Mouse (Mus musculus): ENCODE measurements at regions not wholly inside any gene's neighbourhood (a gene's known extent, or its start where the extent isn't known, plus 50 kb on each side); places are given as distances from the start of the nearest gene placed in this dataset.

GRCm38 (mm10) chr8:33997676-33998075 is 113.9 kb downstream of the Gm10131 start:
- Histone ChIP-seq H3K4me1 (replicated peaks; ENCODE audit: low read depth, low read length) (peaks cover 26% of the 10 kb centered on the region), H3K4me3 (replicated peaks; ENCODE audit: low read length) (no peak overlapping the region), H3K36me3 (ENCODE audit: insufficient read depth, low read length) (no peaks in the 10 kb centered on the region), H3K9me3 (ENCODE audit: low read length) (no peaks in the 10 kb centered on the region), H3K27me3 (ENCODE audit: insufficient read depth, low read length) (no peaks in the 10 kb centered on the region)
- TF ChIP-seq NANOG (IDR thresholded peaks at IDR 0.05; ENCODE audit: borderline replicate concordance, low read length) (no peak), POU5F1 (IDR thresholded peaks at IDR 0.05; ENCODE audit: borderline replicate concordance, low read length) (no peak), CTCF (conservative IDR thresholded peaks at IDR 0.05; ENCODE audit: low read length) (no peak)

- H3K4me3 ChIP-seq (replicated peaks; ENCODE audit: low read length) = peak overlapping the region; percentile 58
- peaks cover 58% of the 10 kb centered on the region for H3K4me1 ChIP-seq (replicated peaks; ENCODE audit: low read depth, low read length)
Measured at GRCm38 (mm10) chr8:33992946-33993345, 118.6 kb downstream of the Gm10131 start.

GRCm38 (mm10) chr8:33991917-33992875 is 119.3 kb downstream of the Gm10131 start:
- TF ChIP-seq CTCF (conservative IDR thresholded peaks at IDR 0.05; ENCODE audit: low read length) (no peak), NANOG (IDR thresholded peaks at IDR 0.05; ENCODE audit: borderline replicate concordance, low read length) (no peak), POU5F1 (IDR thresholded peaks at IDR 0.05; ENCODE audit: borderline replicate concordance, low read length) (no peak)

More at GRCm38 (mm10) chr8:33992946-33993345, 118.6 kb downstream of the Gm10131 start:
- TF ChIP-seq NANOG (IDR thresholded peaks at IDR 0.05; ENCODE audit: borderline replicate concordance, low read length) (0 out of 2 replicates have a peak, but pooled peaks have one; percentile 36), POU5F1 (IDR thresholded peaks at IDR 0.05; ENCODE audit: borderline replicate concordance, low read length) (no peak), CTCF (conservative IDR thresholded peaks at IDR 0.05; ENCODE audit: low read length) (no peak)
- H3K36me3 ChIP-seq (ENCODE audit: insufficient read depth, low read length) = no peaks in the 10 kb centered on the region
- H3K27me3 ChIP-seq (ENCODE audit: insufficient read depth, low read length) = no peaks in the 10 kb centered on the region
- H3K9me3 ChIP-seq (ENCODE audit: low read length) = no peaks in the 10 kb centered on the region

DNA sequence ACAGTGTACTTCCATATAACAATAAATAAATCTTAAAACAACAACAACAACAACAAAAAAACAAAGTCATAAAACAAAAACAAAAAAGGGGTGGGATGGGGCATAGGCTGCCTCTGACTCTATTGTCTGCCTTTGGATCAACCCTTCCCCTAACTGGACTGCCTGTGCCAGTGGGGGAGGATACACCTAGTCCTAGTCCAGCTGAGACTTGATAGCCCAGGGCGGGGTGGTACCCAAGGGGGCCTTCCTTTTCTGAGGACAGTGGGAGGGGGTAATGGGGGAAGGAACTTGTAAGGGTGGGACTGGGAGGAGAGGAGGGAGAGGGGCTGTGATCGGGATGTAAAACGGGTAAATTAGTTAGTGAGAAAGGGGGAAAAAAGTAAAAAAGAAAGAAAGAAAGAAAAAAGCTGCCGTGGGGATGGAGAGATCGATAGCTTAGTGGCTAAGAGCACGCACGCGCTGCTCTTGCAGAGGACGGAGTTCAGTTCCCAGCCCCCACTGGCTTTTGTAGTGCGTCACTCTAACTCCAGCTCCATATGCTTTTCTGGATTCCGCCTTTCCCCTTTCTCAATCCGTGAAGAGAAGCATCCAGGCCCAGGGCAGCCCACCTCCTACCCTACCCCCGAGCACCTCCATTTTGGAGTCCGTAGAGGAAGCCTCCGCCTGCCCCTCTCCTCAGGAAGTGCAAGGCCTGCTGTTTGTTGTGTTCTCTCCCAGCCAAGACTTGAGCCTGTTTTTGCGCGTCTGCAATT is 120.2 kb downstream of the Gm10131 start:
- no peaks in the 10 kb centered on the region for H3K27me3 ChIP-seq (ENCODE audit: insufficient read depth, low read length)

More at GRCm38 (mm10) chr8:33991917-33992875, 119.3 kb downstream of the Gm10131 start:
- Histone ChIP-seq H3K36me3 (ENCODE audit: insufficient read depth, low read length) (no peaks in the 10 kb centered on the region), H3K4me3 (replicated peaks; ENCODE audit: low read length) (peak overlapping the region; percentile 58), H3K4me1 (replicated peaks; ENCODE audit: low read depth, low read length) (peaks cover 61% of the 10 kb centered on the region), H3K27me3 (ENCODE audit: insufficient read depth, low read length) (no peaks in the 10 kb centered on the region), H3K9me3 (ENCODE audit: low read length) (no peaks in the 10 kb centered on the region)

GRCm38 (mm10) chr8:33990039-33990438 is 121.5 kb downstream of the Gm10131 start:
- no peaks in the 10 kb centered on the region for H3K9me3 ChIP-seq (ENCODE audit: low read length)
- TF ChIP-seq NANOG (IDR thresholded peaks at IDR 0.05; ENCODE audit: borderline replicate concordance, low read length) (no peak), CTCF (conservative IDR thresholded peaks at IDR 0.05; ENCODE audit: low read length) (no peak), POU5F1 (IDR thresholded peaks at IDR 0.05; ENCODE audit: borderline replicate concordance, low read length) (no peak)
- H3K36me3 ChIP-seq (ENCODE audit: insufficient read depth, low read length) = no peaks in the 10 kb centered on the region
- peaks cover 78% of the 10 kb centered on the region for H3K4me1 ChIP-seq (replicated peaks; ENCODE audit: low read depth, low read length)
- H3K4me3 ChIP-seq (replicated peaks; ENCODE audit: low read length) = no peak overlapping the region
- no peaks in the 10 kb centered on the region for H3K27me3 ChIP-seq (ENCODE audit: insufficient read depth, low read length)

More for the DNA sequence above, 120.2 kb downstream of the Gm10131 start:
- Histone ChIP-seq H3K36me3 (ENCODE audit: insufficient read depth, low read length) (no peaks in the 10 kb centered on the region), H3K4me3 (replicated peaks; ENCODE audit: low read length) (peak overlapping the region; percentile 57), H3K4me1 (replicated peaks; ENCODE audit: low read depth, low read length) (peaks cover 68% of the 10 kb centered on the region), H3K9me3 (ENCODE audit: low read length) (no peaks in the 10 kb centered on the region)
- TF ChIP-seq NANOG (IDR thresholded peaks at IDR 0.05; ENCODE audit: borderline replicate concordance, low read length) = no peak
- no peak for TF ChIP-seq CTCF (conservative IDR thresholded peaks at IDR 0.05; ENCODE audit: low read length)
- TF ChIP-seq POU5F1 (IDR thresholded peaks at IDR 0.05; ENCODE audit: borderline replicate concordance, low read length) = no peak

GRCm38 (mm10) chr8:33987755-33988104 is 123.8 kb downstream of the Gm10131 start:
- H3K4me1 ChIP-seq (replicated peaks; ENCODE audit: low read depth, low read length) = peaks cover 61% of the 10 kb centered on the region
- no peak for TF ChIP-seq CTCF (conservative IDR thresholded peaks at IDR 0.05; ENCODE audit: low read length)
- H3K36me3 ChIP-seq (ENCODE audit: insufficient read depth, low read length) = no peaks in the 10 kb centered on the region
- H3K4me3 ChIP-seq (replicated peaks; ENCODE audit: low read length) = peak overlapping the region; percentile 41; the same call in 1 of the 2 replicates
- H3K27me3 ChIP-seq (ENCODE audit: insufficient read depth, low read length) = no peaks in the 10 kb centered on the region
- H3K9me3 ChIP-seq (ENCODE audit: low read length) = no peaks in the 10 kb centered on the region

- no peaks in the 10 kb centered on the region for H3K27me3 ChIP-seq (ENCODE audit: insufficient read depth, low read length)
- peaks cover 61% of the 10 kb centered on the region for H3K4me1 ChIP-seq (replicated peaks; ENCODE audit: low read depth, low read length)
- no peaks in the 10 kb centered on the region for H3K9me3 ChIP-seq (ENCODE audit: low read length)
- H3K36me3 ChIP-seq (ENCODE audit: insufficient read depth, low read length) = no peaks in the 10 kb centered on the region
- H3K4me3 ChIP-seq (replicated peaks; ENCODE audit: low read length) = peak overlapping the region; percentile 41; the same call in 1 of the 2 replicates
- TF ChIP-seq POU5F1 (IDR thresholded peaks at IDR 0.05; ENCODE audit: borderline replicate concordance, low read length) (no peak), CTCF (conservative IDR thresholded peaks at IDR 0.05; ENCODE audit: low read length) (no peak), NANOG (IDR thresholded peaks at IDR 0.05; ENCODE audit: borderline replicate concordance, low read length) (no peak)
Measured at GRCm38 (mm10) chr8:33987091-33987754, 124.3 kb downstream of the Gm10131 start.

DNA sequence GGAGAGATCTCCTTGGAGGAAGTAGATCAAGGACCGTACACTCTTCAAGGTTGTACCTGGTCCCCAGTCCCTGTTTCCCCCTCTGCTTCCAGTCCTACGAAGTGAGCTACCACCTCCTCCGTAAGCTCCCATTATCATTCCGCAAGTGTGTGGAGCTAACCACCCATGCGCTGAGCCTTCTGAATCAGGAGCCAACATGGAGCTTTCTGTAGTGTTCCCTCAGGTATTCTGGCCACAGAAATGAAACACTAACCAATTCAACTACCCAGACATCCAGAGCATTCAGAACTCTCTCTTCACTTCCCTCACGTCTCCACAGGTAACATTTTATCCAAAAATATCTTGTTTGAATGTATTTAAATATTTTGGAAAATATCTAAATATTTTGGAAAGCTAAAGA is 124.9 kb downstream of the Gm10131 start:
- TF ChIP-seq CTCF (conservative IDR thresholded peaks at IDR 0.05; ENCODE audit: low read length) (no peak), POU5F1 (IDR thresholded peaks at IDR 0.05; ENCODE audit: borderline replicate concordance, low read length) (no peak)
- Histone ChIP-seq H3K9me3 (ENCODE audit: low read length) (no peaks in the 10 kb centered on the region), H3K4me3 (replicated peaks; ENCODE audit: low read length) (no peak overlapping the region), H3K27me3 (ENCODE audit: insufficient read depth, low read length) (no peaks in the 10 kb centered on the region), H3K36me3 (ENCODE audit: insufficient read depth, low read length) (no peaks in the 10 kb centered on the region), H3K4me1 (replicated peaks; ENCODE audit: low read depth, low read length) (peaks cover 57% of the 10 kb centered on the region)

Measured in E14TG2a.4 (cell line).